Mouse (Mus musculus): ENCODE data around the gene Napsa. TPM values are rescaled to one million over a fixed set of nuclear protein-coding genes. Genes with fewer than 3 reads are reported as not detected.

Napsa gene
- polyA plus RNA-seq, 1 experiment from 2014 or later, result 0.88 TPM

DNA sequence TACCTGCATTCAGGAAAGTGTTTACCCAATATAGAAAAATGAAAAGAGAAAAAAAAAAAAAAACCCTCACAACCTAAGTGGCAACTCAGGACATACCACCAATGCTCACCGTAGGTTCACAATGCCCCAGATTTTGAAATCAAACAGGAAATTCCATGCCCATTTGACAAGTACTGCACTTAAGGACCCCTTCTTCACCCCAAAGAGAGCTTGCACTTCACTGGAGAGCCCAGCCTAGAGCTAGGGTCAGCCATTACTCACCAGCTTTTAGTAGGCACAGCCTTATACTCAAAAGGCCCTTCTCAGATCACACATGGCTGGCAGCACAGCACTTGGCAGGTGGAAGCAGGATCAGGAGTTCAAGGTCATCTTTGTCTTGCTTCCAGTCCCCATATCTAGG, 11.0 kb downstream of the Napsa start:
- H3K9me3 ChIP-seq (replicated peaks; ENCODE audit: control insufficient read depth, low read length), result no peaks in the 10 kb centered on the region
- no peak for DNase-seq (ENCODE audit: low spot score)
- H3K4me2 ChIP-seq (ENCODE audit: low read depth, low read length), result no peak overlapping the region
- no peak overlapping the region for H3K27ac ChIP-seq (replicated peaks; ENCODE audit: low read depth, low read length)
- WGBS, result 96% methylated on average over 1 of the region's 1 CpGs
- no peak overlapping the region for H3K9ac ChIP-seq (replicated peaks; ENCODE audit: low read length)
- H3K4me3 ChIP-seq (ENCODE audit: low read depth, low read length), result no peak overlapping the region
- no peaks in the 10 kb centered on the region for H3K36me3 ChIP-seq (replicated peaks; ENCODE audit: control insufficient read depth, insufficient read depth, low read depth, low read length)
- H3K4me1 ChIP-seq (ENCODE audit: control insufficient read depth, insufficient read depth, low read length), result no peaks in the 10 kb centered on the region; the same call in 1 of the 2 replicates
- no peak for ATAC-seq (replicated peaks; ENCODE audit: insufficient number of reproducible peaks, low FRiP score, low TSS enrichment, low read depth)
- H3K27me3 ChIP-seq (ENCODE audit: control insufficient read depth, insufficient read depth, low read length), result peaks cover 16% of the 10 kb centered on the region

DNA sequence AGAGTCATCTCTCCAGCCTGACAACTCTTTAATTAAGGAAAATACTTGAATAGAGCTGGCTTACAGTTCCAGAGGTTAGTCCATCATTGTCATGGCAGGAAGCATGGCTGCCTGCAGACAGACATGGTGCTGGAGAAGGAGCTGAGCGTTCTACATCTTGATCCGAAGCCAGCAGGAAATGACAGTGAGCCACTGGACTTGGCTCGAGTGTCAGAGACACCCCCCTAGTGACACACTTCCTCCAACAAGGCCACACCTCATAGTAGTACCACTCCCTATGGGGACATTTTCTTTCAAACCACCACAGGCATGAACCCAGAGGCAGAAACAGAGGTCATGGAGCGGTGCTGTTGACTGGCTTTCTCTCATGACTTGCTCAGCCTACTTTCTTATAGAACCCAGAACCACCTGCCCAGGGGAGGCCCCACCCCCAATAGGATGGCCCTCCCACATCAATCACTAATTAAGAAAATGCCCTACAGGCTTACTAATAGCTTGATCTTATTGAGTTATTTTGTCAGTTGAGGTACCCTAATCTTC, 12.2 kb downstream of the Napsa start:
- Histone ChIP-seq H3K27ac (replicated peaks; ENCODE audit: low read depth, low read length) (no peak overlapping the region), H3K4me2 (ENCODE audit: low read depth, low read length) (no peak overlapping the region), H3K9ac (replicated peaks; ENCODE audit: low read length) (no peak overlapping the region), H3K4me1 (ENCODE audit: control insufficient read depth, insufficient read depth, low read length) (no peaks in the 10 kb centered on the region; the same call in none of the 2 replicates), H3K36me3 (replicated peaks; ENCODE audit: control insufficient read depth, insufficient read depth, low read depth, low read length) (no peaks in the 10 kb centered on the region), H3K27me3 (ENCODE audit: control insufficient read depth, insufficient read depth, low read length) (peaks cover 22% of the 10 kb centered on the region), H3K9me3 (replicated peaks; ENCODE audit: control insufficient read depth, low read length) (no peaks in the 10 kb centered on the region), H3K4me3 (ENCODE audit: low read depth, low read length) (no peak overlapping the region)
- ATAC-seq (replicated peaks; ENCODE audit: insufficient number of reproducible peaks, low FRiP score, low TSS enrichment, low read depth) (no peak), DNase-seq (ENCODE audit: low spot score) (no peak)
- WGBS, result 73% methylated on average over 4 of the region's 4 CpGs

- ATAC-seq (replicated peaks; ENCODE audit: insufficient number of reproducible peaks, low FRiP score, low TSS enrichment, low read depth), result no peak
- H3K36me3 ChIP-seq (replicated peaks; ENCODE audit: control insufficient read depth, insufficient read depth, low read depth, low read length), result no peaks in the 10 kb centered on the region
- H3K9ac ChIP-seq (replicated peaks; ENCODE audit: low read length), result no peak overlapping the region
- H3K9me3 ChIP-seq (replicated peaks; ENCODE audit: control insufficient read depth, low read length), result no peaks in the 10 kb centered on the region
- no peak overlapping the region for H3K4me2 ChIP-seq (ENCODE audit: low read depth, low read length)
- no peak overlapping the region for H3K4me3 ChIP-seq (ENCODE audit: low read depth, low read length)
- H3K4me1 ChIP-seq (ENCODE audit: control insufficient read depth, insufficient read depth, low read length), result no peaks in the 10 kb centered on the region; the same call in none of the 2 replicates
- H3K27me3 ChIP-seq (ENCODE audit: control insufficient read depth, insufficient read depth, low read length), result peaks cover 22% of the 10 kb centered on the region
- WGBS, result 86% methylated on average over 6 of the region's 6 CpGs
- H3K27ac ChIP-seq (replicated peaks; ENCODE audit: low read depth, low read length), result no peak overlapping the region
- DNase-seq (ENCODE audit: low spot score), result no peak
Observed at GRCm38 (mm10) chr7:44584921-44585320, 12.7 kb downstream of the Napsa start.

DNA sequence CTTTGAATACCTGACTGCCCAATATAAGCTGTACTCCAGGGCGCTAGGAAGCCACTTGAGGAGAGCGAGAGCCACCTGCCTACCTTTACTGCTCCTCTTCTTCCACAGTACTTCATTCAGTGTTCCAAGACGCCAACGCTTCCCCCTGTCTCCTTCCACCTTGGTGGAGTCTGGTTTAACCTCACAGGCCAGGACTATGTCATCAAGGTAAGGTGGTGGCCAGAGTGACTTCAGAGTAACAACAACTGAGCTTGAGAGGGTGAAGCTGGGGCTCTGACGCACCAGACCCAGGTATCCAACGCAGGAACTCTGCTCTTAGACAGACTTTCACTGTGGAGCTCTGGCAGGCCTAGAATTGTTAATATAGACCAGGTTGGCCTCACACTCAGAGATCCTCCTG, 13.4 kb downstream of the Napsa start:
- ATAC-seq (replicated peaks; ENCODE audit: insufficient number of reproducible peaks, low FRiP score, low TSS enrichment, low read depth), result no peak
- peaks cover 22% of the 10 kb centered on the region for H3K27me3 ChIP-seq (ENCODE audit: control insufficient read depth, insufficient read depth, low read length)
- H3K36me3 ChIP-seq (replicated peaks; ENCODE audit: control insufficient read depth, insufficient read depth, low read depth, low read length), result no peaks in the 10 kb centered on the region
- H3K4me2 ChIP-seq (ENCODE audit: low read depth, low read length), result no peak overlapping the region
- H3K9ac ChIP-seq (replicated peaks; ENCODE audit: low read length), result no peak overlapping the region
- no peaks in the 10 kb centered on the region for H3K9me3 ChIP-seq (replicated peaks; ENCODE audit: control insufficient read depth, low read length)
- no peak overlapping the region for H3K27ac ChIP-seq (replicated peaks; ENCODE audit: low read depth, low read length)
- WGBS, result 92% methylated on average over 6 of the region's 6 CpGs
- no peak for DNase-seq (ENCODE audit: low spot score)
- no peaks in the 10 kb centered on the region; the same call in none of the 2 replicates for H3K4me1 ChIP-seq (ENCODE audit: control insufficient read depth, insufficient read depth, low read length)
- no peak overlapping the region for H3K4me3 ChIP-seq (ENCODE audit: low read depth, low read length)

GRCm38 (mm10) chr7:44586518-44586917, 14.3 kb downstream of the Napsa start:
- no peak overlapping the region for H3K27ac ChIP-seq (replicated peaks; ENCODE audit: low read depth, low read length)

DNA sequence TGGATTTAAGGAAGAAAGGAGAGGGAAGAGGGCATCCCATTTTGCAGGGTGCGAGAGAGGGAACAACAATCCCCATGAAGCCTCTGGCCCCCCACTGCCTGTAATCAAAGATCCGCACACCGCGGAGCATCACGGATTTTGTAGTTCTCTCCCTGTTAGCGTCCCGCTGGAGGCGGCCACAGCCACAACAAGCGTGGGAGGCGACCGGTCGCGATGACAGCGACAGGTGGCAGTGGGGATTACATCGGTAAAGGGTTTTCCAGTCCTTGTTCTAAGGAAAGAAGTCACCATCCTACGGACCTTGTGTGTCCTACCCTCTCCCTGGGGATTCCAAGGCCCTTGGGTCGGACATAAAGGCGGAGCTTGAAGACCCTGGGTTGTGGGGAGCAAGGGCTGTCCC, 14.8 kb downstream of the Napsa start:
- ATAC-seq (replicated peaks; ENCODE audit: insufficient number of reproducible peaks, low FRiP score, low TSS enrichment, low read depth) (no peak), DNase-seq (ENCODE audit: low spot score) (peak; percentile 85)
- peak overlapping the region; percentile 4; the same call in 1 of the 2 replicates for H3K9ac ChIP-seq (replicated peaks; ENCODE audit: low read length)
- H3K4me2 ChIP-seq (ENCODE audit: low read depth, low read length), result peak overlapping the region; percentile 32
- under 1% methylated on average over 18 of the region's 18 CpGs for WGBS
- peaks cover 30% of the 10 kb centered on the region for H3K27me3 ChIP-seq (ENCODE audit: control insufficient read depth, insufficient read depth, low read length)
- H3K4me1 ChIP-seq (ENCODE audit: control insufficient read depth, insufficient read depth, low read length), result peaks cover 4% of the 10 kb centered on the region
- no peak overlapping the region for H3K27ac ChIP-seq (replicated peaks; ENCODE audit: low read depth, low read length)
- no peaks in the 10 kb centered on the region for H3K9me3 ChIP-seq (replicated peaks; ENCODE audit: control insufficient read depth, low read length)
- peak overlapping the region; percentile 23 for H3K4me3 ChIP-seq (ENCODE audit: low read depth, low read length)
- no peaks in the 10 kb centered on the region for H3K36me3 ChIP-seq (replicated peaks; ENCODE audit: control insufficient read depth, insufficient read depth, low read depth, low read length)

More at GRCm38 (mm10) chr7:44586518-44586917, 14.3 kb downstream of the Napsa start:
- Histone ChIP-seq H3K4me1 (ENCODE audit: control insufficient read depth, insufficient read depth, low read length) (peaks cover 4% of the 10 kb centered on the region), H3K4me2 (ENCODE audit: low read depth, low read length) (peak overlapping the region; percentile 32), H3K9ac (replicated peaks; ENCODE audit: low read length) (peak overlapping the region; percentile 11; the same call in 1 of the 2 replicates), H3K27me3 (ENCODE audit: control insufficient read depth, insufficient read depth, low read length) (peaks cover 26% of the 10 kb centered on the region), H3K4me3 (ENCODE audit: low read depth, low read length) (peak overlapping the region; percentile 23; the same call in 1 of the 2 replicates), H3K9me3 (replicated peaks; ENCODE audit: control insufficient read depth, low read length) (no peaks in the 10 kb centered on the region), H3K36me3 (replicated peaks; ENCODE audit: control insufficient read depth, insufficient read depth, low read depth, low read length) (no peaks in the 10 kb centered on the region)
- DNase-seq (ENCODE audit: low spot score), result no peak
- WGBS, result 17% methylated on average over 19 of the region's 19 CpGs
- no peak for ATAC-seq (replicated peaks; ENCODE audit: insufficient number of reproducible peaks, low FRiP score, low TSS enrichment, low read depth)

DNA sequence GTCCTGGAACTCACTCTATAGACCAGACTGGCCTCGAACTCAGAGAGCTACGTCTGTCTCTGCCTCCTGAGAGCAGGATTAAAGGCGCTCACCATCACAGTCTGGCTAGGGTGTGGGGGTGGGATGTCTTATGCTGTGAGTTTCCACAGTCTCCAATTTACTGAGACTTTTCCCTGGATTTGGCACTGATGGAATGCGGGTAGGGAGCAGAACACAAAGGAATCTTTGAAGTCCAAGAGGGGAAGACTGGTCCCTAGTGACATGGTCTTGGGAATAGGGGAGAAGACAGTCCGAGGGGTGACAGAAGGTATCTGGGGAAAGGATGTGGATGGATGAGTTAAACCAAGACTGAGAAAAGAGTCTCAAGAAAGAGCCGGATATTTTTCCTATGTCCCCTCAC, 15.5 kb downstream of the Napsa start:
- no peak overlapping the region for H3K4me3 ChIP-seq (ENCODE audit: low read depth, low read length)
- DNase-seq (ENCODE audit: low spot score), result no peak
- H3K27ac ChIP-seq (replicated peaks; ENCODE audit: low read depth, low read length), result no peak overlapping the region
- H3K4me1 ChIP-seq (ENCODE audit: control insufficient read depth, insufficient read depth, low read length), result peaks cover 4% of the 10 kb centered on the region
- 34% methylated on average over 6 of the region's 6 CpGs for WGBS
- H3K4me2 ChIP-seq (ENCODE audit: low read depth, low read length), result no peak overlapping the region; the same call in 1 of the 2 replicates
- no peak overlapping the region for H3K9ac ChIP-seq (replicated peaks; ENCODE audit: low read length)
- no peaks in the 10 kb centered on the region for H3K36me3 ChIP-seq (replicated peaks; ENCODE audit: control insufficient read depth, insufficient read depth, low read depth, low read length)
- ATAC-seq (replicated peaks; ENCODE audit: insufficient number of reproducible peaks, low FRiP score, low TSS enrichment, low read depth), result no peak
- peaks cover 37% of the 10 kb centered on the region for H3K27me3 ChIP-seq (ENCODE audit: control insufficient read depth, insufficient read depth, low read length)
- H3K9me3 ChIP-seq (replicated peaks; ENCODE audit: control insufficient read depth, low read length), result no peaks in the 10 kb centered on the region

DNA sequence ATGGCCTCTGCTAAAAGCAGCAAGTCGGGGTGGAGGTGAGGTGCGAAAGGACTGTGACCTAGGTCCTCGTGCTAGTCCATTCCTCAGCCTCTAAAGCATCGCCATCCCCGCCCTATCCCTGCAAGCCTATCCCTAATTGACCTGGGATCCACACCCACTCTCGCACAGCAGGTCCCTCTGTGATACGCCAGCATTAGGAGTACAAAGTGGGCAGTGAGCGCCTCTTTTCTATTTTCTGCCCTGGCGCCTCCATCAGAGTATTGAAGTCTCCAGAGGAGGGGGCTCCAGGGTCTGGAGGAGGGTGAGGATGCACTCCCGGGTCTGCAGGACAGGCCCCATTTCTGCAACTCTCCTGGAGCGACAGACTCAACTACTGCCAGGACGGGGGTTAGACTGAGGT, 16.2 kb downstream of the Napsa start:
- Histone ChIP-seq H3K4me1 (ENCODE audit: control insufficient read depth, insufficient read depth, low read length) (peaks cover 4% of the 10 kb centered on the region), H3K9ac (replicated peaks; ENCODE audit: low read length) (peak overlapping the region; percentile 35)

More for the DNA sequence above, 16.2 kb downstream of the Napsa start:
- Histone ChIP-seq H3K36me3 (replicated peaks; ENCODE audit: control insufficient read depth, insufficient read depth, low read depth, low read length) (no peaks in the 10 kb centered on the region), H3K9me3 (replicated peaks; ENCODE audit: control insufficient read depth, low read length) (no peaks in the 10 kb centered on the region), H3K4me2 (ENCODE audit: low read depth, low read length) (peak overlapping the region; percentile 62), H3K4me3 (ENCODE audit: low read depth, low read length) (peak overlapping the region; percentile 31; the same call in 1 of the 2 replicates), H3K27me3 (ENCODE audit: control insufficient read depth, insufficient read depth, low read length) (peaks cover 43% of the 10 kb centered on the region), H3K27ac (replicated peaks; ENCODE audit: low read depth, low read length) (no peak overlapping the region)
- WGBS, result 8% methylated on average over 12 of the region's 12 CpGs
- DNase-seq (ENCODE audit: low spot score) (no peak), ATAC-seq (replicated peaks; ENCODE audit: insufficient number of reproducible peaks, low FRiP score, low TSS enrichment, low read depth) (no peak)
